Comparison of ENCODE assay signal across 10 mouse cellular contexts in genomic region chr11:102144957-102145470, GRCm38 (mm10). TPM values are rescaled to one million over a fixed set of nuclear protein-coding genes. Genes with fewer than 3 reads are reported as not detected.
A peak's percentile ranks its signal among the peaks of the same experiment; 100 is the strongest.
DNase-seq lines count a peak whose midpoint lies in the region; ATAC-seq and TF ChIP-seq lines count a peak whose summit lies in the region.
"Had no signal": no experiment of that assay in that cellular context is flagged by ENCODE, and none has a peak within 500 bp of the region (broad histone marks: within the 10 kb centered on the region; RNA-seq: fewer than 3 reads in every experiment).

No protein-coding gene starts in this region.

- H3K4me3 ChIP-seq in heart, embryonic 16.5 days (ENCODE audit: low read length), result peak overlapping the region; percentile 39
- H3K4me3 ChIP-seq in intestine, embryonic 14.5 days (ENCODE audit: low read depth, low read length), result peak overlapping the region; percentile 17
- H3K4me3 ChIP-seq in midbrain, embryonic 15.5 days, result 0 out of 2 replicates have a peak overlapping the region, but pooled peaks have one; percentile 2
- H3K4me3 ChIP-seq in thymus, adult 2 months (ENCODE audit: control insufficient read depth, insufficient read depth, low read length), result no peak overlapping the region

- no peak for DNase-seq in heart, postnatal 4 days
- DNase-seq in intestine, embryonic 14.5 days (ENCODE audit: low spot score), result no peak
- DNase-seq in right cerebral cortex, postnatal 14 days, result no peak
- DNase-seq in thymus, adult 2 months, result no peak
- DNase-seq in adrenal gland, adult 2 months, result no peak
- DNase-seq: cerebellum, adult 11-12 months had no signal

- no peak overlapping the region for H3K27ac ChIP-seq in heart, embryonic 16.5 days (ENCODE audit: low read length)
- H3K27ac ChIP-seq in intestine, embryonic 14.5 days (ENCODE audit: low read depth), result no peak overlapping the region
- no peak overlapping the region for H3K27ac ChIP-seq in midbrain, embryonic 15.5 days
- H3K27ac ChIP-seq in thymus, adult 2 months (ENCODE audit: control insufficient read depth, insufficient read depth, low read length), result no peak overlapping the region

- no peak for TF ChIP-seq CTCF in thymus, adult 2 months (IDR thresholded peaks at IDR 0.05; ENCODE audit: borderline replicate concordance, control insufficient read depth, extremely low read depth, insufficient read depth, low read length, poor library complexity)

- H3K36me3 ChIP-seq in heart, embryonic 16.5 days (ENCODE audit: control insufficient read depth, insufficient read depth), result no peaks in the 10 kb centered on the region
- H3K36me3 ChIP-seq in intestine, embryonic 14.5 days (ENCODE audit: control insufficient read depth, insufficient read depth, low read length), result no peaks in the 10 kb centered on the region
- H3K36me3 ChIP-seq in midbrain, embryonic 15.5 days (replicated peaks), result no peaks in the 10 kb centered on the region
- H3K36me3 ChIP-seq in thymus, adult 2 months (ENCODE audit: control insufficient read depth, insufficient read depth, low read length), result no peaks in the 10 kb centered on the region

- no peak for TF ChIP-seq POLR2A in thymus, adult 2 months (IDR thresholded peaks at IDR 0.05; ENCODE audit: control insufficient read depth, extremely low read depth, insufficient read depth, low read length, poor library complexity)

- no peaks in the 10 kb centered on the region for H3K9me3 ChIP-seq in heart, embryonic 16.5 days (replicated peaks; ENCODE audit: control insufficient read depth, low read length)
- no peaks in the 10 kb centered on the region for H3K9me3 ChIP-seq in intestine, embryonic 14.5 days (ENCODE audit: control insufficient read depth, low read length)
- no peaks in the 10 kb centered on the region for H3K9me3 ChIP-seq in midbrain, embryonic 15.5 days

- H3K9ac ChIP-seq in heart, embryonic 16.5 days (ENCODE audit: low read length), result no peak overlapping the region; the same call in 1 of the 2 replicates
- no peak overlapping the region for H3K9ac ChIP-seq in intestine, embryonic 14.5 days (ENCODE audit: low read length)
- H3K9ac ChIP-seq in midbrain, embryonic 15.5 days, result no peak overlapping the region

- peak overlapping the region; percentile 59 for H3K4me2 ChIP-seq in heart, embryonic 16.5 days (ENCODE audit: low read depth, low read length)
- H3K4me2 ChIP-seq in intestine, embryonic 14.5 days (ENCODE audit: low read length), result peak overlapping the region; percentile 49
- peak overlapping the region; percentile 36 for H3K4me2 ChIP-seq in midbrain, embryonic 15.5 days

- WGBS in heart, embryonic 16.5 days, result 27% methylated on average over 13 of the region's 13 CpGs
- 19% methylated on average over 13 of the region's 13 CpGs for WGBS in intestine, embryonic 14.5 days
- WGBS in midbrain, embryonic 15.5 days, result 22% methylated on average over 13 of the region's 13 CpGs
- 32% methylated on average over 13 of the region's 13 CpGs for WGBS in thymus, adult 2 months

- peaks cover 19% of the 10 kb centered on the region for H3K4me1 ChIP-seq in heart, embryonic 16.5 days (ENCODE audit: control insufficient read depth, insufficient read depth, low read length)
- H3K4me1 ChIP-seq in intestine, embryonic 14.5 days (replicated peaks; ENCODE audit: control insufficient read depth, insufficient read depth, low read length), result peaks cover 8% of the 10 kb centered on the region
- peaks cover 26% of the 10 kb centered on the region; the same call in 1 of the 2 replicates for H3K4me1 ChIP-seq in midbrain, embryonic 15.5 days
- no peaks in the 10 kb centered on the region for H3K4me1 ChIP-seq in thymus, adult 2 months (replicated peaks; ENCODE audit: control insufficient read depth, insufficient read depth, low read length)

- peaks cover 54% of the 10 kb centered on the region for H3K27me3 ChIP-seq in heart, embryonic 16.5 days (ENCODE audit: control insufficient read depth, insufficient read depth, low read length)
- peaks cover 54% of the 10 kb centered on the region for H3K27me3 ChIP-seq in intestine, embryonic 14.5 days (replicated peaks; ENCODE audit: control insufficient read depth, insufficient read depth, low read length)
- H3K27me3 ChIP-seq in midbrain, embryonic 15.5 days (replicated peaks), result peaks cover 66% of the 10 kb centered on the region
- H3K27me3 ChIP-seq in thymus, adult 2 months (ENCODE audit: control insufficient read depth, insufficient read depth, low read length), result peaks cover 17% of the 10 kb centered on the region

- ATAC-seq in heart, embryonic 16.5 days (replicated peaks; ENCODE audit: extremely low read depth, insufficient read depth, low FRiP score), result 0 out of 2 replicates have a peak, but pooled peaks have one; percentile 25
- peak; percentile 5; the same call in 1 of the 2 replicates for ATAC-seq in common myeloid progenitor, adult 5-6 weeks (replicated peaks; ENCODE audit: low read depth, poor library complexity, severe bottlenecking)
- no peak for ATAC-seq in intestine, embryonic 14.5 days (replicated peaks; ENCODE audit: low FRiP score, low TSS enrichment, low read depth)
- no peak for ATAC-seq in midbrain, embryonic 15.5 days (replicated peaks)

RNA-seq across cellular contexts. Expression of gene Nags, which starts 0.3 kb away (rescaled TPM):
- 0.14 and 0.29 TPM in 2 replicates for polyA plus RNA-seq in heart, embryonic 16.5 days (2015; fragmentation: Nextera tagmentation; extraction: Ambion mirVana)
- total RNA-seq in heart, postnatal 4 days (2021), result not detected
- total RNA-seq in common myeloid progenitor, adult 5-6 weeks (2017), result 0.53 and 1.7 TPM in 2 replicates
- polyA plus RNA-seq in intestine, embryonic 14.5 days (2014; fragmentation: Nextera tagmentation; extraction: Ambion mirVana), result 1.7 and 3.4 TPM in 2 replicates
- polyA plus RNA-seq in midbrain, embryonic 15.5 days (2015; fragmentation: Nextera tagmentation; extraction: Ambion mirVana), result 0.10 and 0.30 TPM in 2 replicates
- 0.09 and 0.43 TPM in 2 replicates for polyA plus RNA-seq in thymus, adult 2 months (2012; rRNA removed)
- 1 to 10 TPM in 1 of 2 experiments, under 1 TPM in 1; 0.29 to 1.8 TPM for total RNA-seq in adrenal gland, adult 2 months (2021)
- 0.34 and 1.1 TPM in 2 replicates for polyA plus RNA-seq in adrenal gland, adult 2 months (2012; rRNA removed)
- total RNA-seq: layer of hippocampus, postnatal 25 days had no signal

RNA-seq across cellular contexts. Expression of gene Tmem101, which starts 11.2 kb away (rescaled TPM):
- polyA plus RNA-seq in heart, embryonic 16.5 days (2015; fragmentation: Nextera tagmentation; extraction: Ambion mirVana), result 33.9 and 35.3 TPM in 2 replicates
- total RNA-seq in heart, postnatal 4 days (2021), result 10 to 100 TPM; 15.0 to 15.4 TPM
- 11.3 and 21.5 TPM in 2 replicates for total RNA-seq in common myeloid progenitor, adult 5-6 weeks (2017)
- 22.6 and 27.1 TPM in 2 replicates for polyA plus RNA-seq in intestine, embryonic 14.5 days (2014; fragmentation: Nextera tagmentation; extraction: Ambion mirVana)
- polyA plus RNA-seq in midbrain, embryonic 15.5 days (2015; fragmentation: Nextera tagmentation; extraction: Ambion mirVana), result 45.3 and 46.5 TPM in 2 replicates
- 26.2 and 31.3 TPM in 2 replicates for polyA plus RNA-seq in thymus, adult 2 months (2012; rRNA removed)
- 10 to 100 TPM in 1 of 2 experiments, 1 to 10 TPM in 1; 7.9 to 16.5 TPM for total RNA-seq in adrenal gland, adult 2 months (2021)
- polyA plus RNA-seq in adrenal gland, adult 2 months (2012; rRNA removed), result 23.9 and 26.8 TPM in 2 replicates

RNA-seq across cellular contexts. Expression of gene Pyy, which starts 37.4 kb away (rescaled TPM):
- not detected in 2 replicates for polyA plus RNA-seq in heart, embryonic 16.5 days (2015; fragmentation: Nextera tagmentation; extraction: Ambion mirVana)
- not detected for total RNA-seq in heart, postnatal 4 days (2021)
- not detected in 2 replicates for total RNA-seq in common myeloid progenitor, adult 5-6 weeks (2017)
- 41.5 TPM in 1 of 2 replicates, not detected in the other for polyA plus RNA-seq in intestine, embryonic 14.5 days (2014; fragmentation: Nextera tagmentation; extraction: Ambion mirVana)
- polyA plus RNA-seq in midbrain, embryonic 15.5 days (2015; fragmentation: Nextera tagmentation; extraction: Ambion mirVana), result not detected in 2 replicates
- 51.8 and 53.2 TPM in 2 replicates for polyA plus RNA-seq in thymus, adult 2 months (2012; rRNA removed)
- not detected for total RNA-seq in adrenal gland, adult 2 months (2021)
- polyA plus RNA-seq in adrenal gland, adult 2 months (2012; rRNA removed), result not detected in 2 replicates
- total RNA-seq: layer of hippocampus, postnatal 25 days had no signal

RNA-seq across cellular contexts. Expression of gene Lsm12, which starts 40.1 kb away (rescaled TPM):
- 60.5 and 77.2 TPM in 2 replicates for polyA plus RNA-seq in heart, embryonic 16.5 days (2015; fragmentation: Nextera tagmentation; extraction: Ambion mirVana)
- total RNA-seq in heart, postnatal 4 days (2021), result 10 to 100 TPM; 71.3 to 75.3 TPM
- 62.2 and 71.8 TPM in 2 replicates for total RNA-seq in common myeloid progenitor, adult 5-6 weeks (2017)
- 88.4 and 89.9 TPM in 2 replicates for polyA plus RNA-seq in intestine, embryonic 14.5 days (2014; fragmentation: Nextera tagmentation; extraction: Ambion mirVana)
- polyA plus RNA-seq in midbrain, embryonic 15.5 days (2015; fragmentation: Nextera tagmentation; extraction: Ambion mirVana), result 111 and 118 TPM in 2 replicates
- 36.1 and 42.2 TPM in 2 replicates for polyA plus RNA-seq in thymus, adult 2 months (2012; rRNA removed)
- total RNA-seq in adrenal gland, adult 2 months (2021), result 100 to 1,000 TPM in 1 of 2 experiments, 10 to 100 TPM in 1; 82.6 to 108 TPM
- 35.8 and 40.1 TPM in 2 replicates for polyA plus RNA-seq in adrenal gland, adult 2 months (2012; rRNA removed)

RNA-seq across cellular contexts. Expression of gene Ppy, which starts 43.9 kb away (rescaled TPM):
- not detected in 2 replicates for polyA plus RNA-seq in heart, embryonic 16.5 days (2015; fragmentation: Nextera tagmentation; extraction: Ambion mirVana)
- total RNA-seq in heart, postnatal 4 days (2021), result not detected
- total RNA-seq in common myeloid progenitor, adult 5-6 weeks (2017), result not detected in 2 replicates
- polyA plus RNA-seq in intestine, embryonic 14.5 days (2014; fragmentation: Nextera tagmentation; extraction: Ambion mirVana), result 2.0 TPM in 1 of 2 replicates, not detected in the other
- not detected in 2 replicates for polyA plus RNA-seq in midbrain, embryonic 15.5 days (2015; fragmentation: Nextera tagmentation; extraction: Ambion mirVana)
- polyA plus RNA-seq in thymus, adult 2 months (2012; rRNA removed), result 11.8 TPM in 2 replicates
- total RNA-seq in adrenal gland, adult 2 months (2021), result not detected
- not detected in 2 replicates for polyA plus RNA-seq in adrenal gland, adult 2 months (2012; rRNA removed)
- total RNA-seq: layer of hippocampus, postnatal 25 days had no signal

Comparison
In these comparisons a context has a peak if more than half of its experiments do, and no peak if none do; other contexts are left out.
1. ATAC-seq: peak in heart, embryonic 16.5 days (single experiment) and common myeloid progenitor, adult 5-6 weeks (single experiment); none in intestine, embryonic 14.5 days (single experiment) and midbrain, embryonic 15.5 days (single experiment).
2. Peak in every context shown above with its lines, with median percentiles within 50 percentile points of each other: H3K4me2 ChIP-seq.